Mouse (Mus musculus) olfactory bulb, adult 2 months (tissue): ENCODE results near the gene Abi3. TPM values are rescaled to one million over a fixed set of nuclear protein-coding genes. Genes with fewer than 3 reads are reported as not detected.

ENCODE experiments used
- H3K27ac ChIP-seq: fragments of 200-500 bp; 2 replicates; pipeline ENCODE4 v1.5.1; 2012; ENCODE audit warnings: low read depth, low read length; ENCODE audit not compliant: insufficient read depth
- H3K4me1 ChIP-seq: fragments of 200-500 bp; 2 replicates; pipeline ENCODE4 v1.6.1; 2012; ENCODE audit warnings: low read length; ENCODE audit not compliant: control insufficient read depth, insufficient read depth
- H3K4me3 ChIP-seq: fragments of 200-500 bp; 2 replicates; pipeline ENCODE4 v1.5.1; 2012; ENCODE audit warnings: mild to moderate bottlenecking, low read depth, low read length, moderate library complexity; ENCODE audit not compliant: insufficient read depth
- CTCF ChIP-seq: fragments of 200-500 bp; IDR thresholded peaks from 2 replicates; pipeline ENCODE4 v1.5.1; 2012; ENCODE audit warnings: low read depth, mild to moderate bottlenecking, low read length, moderate library complexity; ENCODE audit not compliant: insufficient read depth
- POLR2A ChIP-seq: fragments of 200-500 bp; IDR thresholded peaks from 2 replicates; pipeline ENCODE4 v1.6.1; 2012; ENCODE audit warnings: mild to moderate bottlenecking, low read depth, low read length, moderate library complexity; ENCODE audit not compliant: insufficient read depth
- WGBS: fragments of 180-500 bp; shearing (Covaris S2); methylation state at CpG from one replicate; pipeline ENCODE4 v1.1.7; 2018; 5-methylcytosine and 5-hydroxymethylcytosine counted together
- polyA plus RNA-seq: library from polyadenylated mRNA; stranded (reverse); fragments of >200 nt; gene quantifications from 2 replicates; pipeline ENCODE4 v1.2.4, GENCODE M21; 2012; ENCODE audit warnings: low replicate concordance; ENCODE audit not compliant: missing spikeins, insufficient read depth, insufficient read length

The Abi3 gene
- polyA plus RNA-seq, 1 experiment: not detected

GRCm38 (mm10) chr11:95783457-95783856 lies 58.8 kb downstream of the Abi3 start:
- Histone ChIP-seq H3K4me3 (no peak overlapping the region), H3K27ac (no peak overlapping the region), H3K4me1 (no peaks in the 10 kb centered on the region)
- TF ChIP-seq CTCF: no peak
- no peak for TF ChIP-seq POLR2A
- WGBS: 85% methylated on average over 4 of the region's 4 CpGs

DNA sequence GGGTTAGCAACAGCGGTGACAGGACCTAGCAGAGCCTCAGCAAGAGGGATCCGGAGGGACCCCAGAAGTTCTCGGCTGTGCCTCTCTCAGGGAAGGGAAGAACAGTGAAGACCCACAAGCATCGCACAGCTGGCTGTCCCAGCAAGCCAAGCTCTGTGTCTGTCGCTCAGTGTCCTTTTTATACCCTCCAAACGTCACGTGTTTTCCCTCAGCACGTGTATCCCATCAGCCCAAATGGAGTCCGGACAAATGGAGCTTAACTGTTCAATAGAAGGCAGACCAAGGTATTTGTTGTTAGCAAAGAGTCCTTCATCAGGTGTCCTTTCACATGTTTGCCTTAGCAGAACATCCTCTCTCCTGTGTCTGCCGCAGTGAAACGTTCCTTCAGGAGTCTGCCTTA lies 60.7 kb downstream of the Abi3 start:
- 85% methylated on average over 11 of the region's 11 CpGs for WGBS

DNA sequence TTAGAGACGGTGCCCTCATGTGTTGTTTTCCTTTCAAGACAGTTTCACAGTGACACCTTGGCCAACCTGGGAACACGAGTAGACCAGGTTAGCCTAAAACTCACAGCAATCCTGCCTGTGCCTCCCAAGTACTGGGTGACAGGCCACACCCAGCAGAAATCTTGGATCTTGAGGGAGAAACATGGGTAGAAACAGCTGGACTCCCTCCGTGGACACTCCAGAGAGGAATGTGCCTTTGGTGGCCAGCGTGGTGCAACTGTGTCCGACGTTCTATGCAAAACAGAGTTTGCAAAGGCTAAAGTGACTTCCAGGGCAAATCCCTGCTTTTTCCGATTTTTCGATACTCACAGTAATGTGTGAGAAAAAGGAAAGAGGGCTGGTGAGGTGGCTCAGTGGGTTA lies 61.8 kb downstream of the Abi3 start:
- H3K4me3 ChIP-seq: no peak overlapping the region
- WGBS: 94% methylated on average over 8 of the region's 8 CpGs
- no peak for TF ChIP-seq CTCF
- no peak for TF ChIP-seq POLR2A
- no peaks in the 10 kb centered on the region; the same call in 1 of the 2 replicates for H3K4me1 ChIP-seq
- no peak overlapping the region for H3K27ac ChIP-seq

More for the DNA sequence above, 60.7 kb downstream of the Abi3 start:
- Histone ChIP-seq H3K27ac (no peak overlapping the region), H3K4me3 (no peak overlapping the region), H3K4me1 (no peaks in the 10 kb centered on the region; the same call in 1 of the 2 replicates)
- no peak for TF ChIP-seq CTCF

Other genes starting within 250 kb of the Abi3 start
- not detected in 2 replicates for gene Phb, start 175.5 kb downstream of the Abi3 start, polyA plus RNA-seq
- gene Zfp652, start 129.8 kb downstream of the Abi3 start, polyA plus RNA-seq: 93.0 TPM in 1 of 2 replicates, not detected in the other
- not detected in 2 replicates for gene B130006D01Rik, start 118.9 kb downstream of the Abi3 start, polyA plus RNA-seq
- not detected in 2 replicates for gene Phospho1, start 18.0 kb downstream of the Abi3 start, polyA plus RNA-seq
- gene Gngt2, start 5.3 kb downstream of the Abi3 start, polyA plus RNA-seq: not detected in 2 replicates
- gene B4galnt2, start 72.4 kb upstream of the Abi3 start, polyA plus RNA-seq: not detected in 2 replicates
- gene Igf2bp1, start 163.5 kb upstream of the Abi3 start, polyA plus RNA-seq: not detected in 2 replicates
- not detected in 2 replicates for gene Gip, start 182.1 kb upstream of the Abi3 start, polyA plus RNA-seq
- not detected in 2 replicates for gene Snf8, start 192.4 kb upstream of the Abi3 start, polyA plus RNA-seq
- gene Ube2z, start 222.9 kb upstream of the Abi3 start, polyA plus RNA-seq: not detected in 2 replicates
- gene Atp5g1, start 233.2 kb upstream of the Abi3 start, polyA plus RNA-seq: not detected in 2 replicates